Mouse (Mus musculus) MEL (cell line): ENCODE results near the gene Bicral. TPM values are rescaled to one million over a fixed set of nuclear protein-coding genes. Genes with fewer than 3 reads are reported as not detected.

Experiments
- DNase-seq: peaks from one replicate; pipeline ENCODE4 v3.0.0; 2011; ENCODE audit warnings: low read depth, low spot score
- H3K27ac ChIP-seq: 2 replicates; pipeline ENCODE4 v1.5.1; 2012; ENCODE audit warnings: low read depth, mild to moderate bottlenecking, control low read depth, low read length, moderate library complexity; ENCODE audit not compliant: control insufficient read depth
- H3K27me3 ChIP-seq, 2 experiments: fragments of 150-350 bp in 1 of 2; sonication (generic) in 1 of 2; 2 replicates each; pipeline ENCODE4 v1.6.1; 2012; ENCODE audit warnings: low read length in 2 of 2, mild to moderate bottlenecking in 2 of 2, improper control_type of control experiment in 1 of 2, moderate library complexity in 1 of 2; ENCODE audit not compliant: insufficient read depth in 2 of 2, control insufficient read depth in 1 of 2
- H3K36me3 ChIP-seq, 2 experiments: 2 replicates each; pipeline ENCODE4 v1.6.1; 2012 to 2014; ENCODE audit warnings: low read length in 2 of 2, improper control_type of control experiment in 1 of 2, inconsistent platforms in 1 of 2, mild to moderate bottlenecking in 1 of 2; ENCODE audit not compliant: insufficient read depth in 2 of 2, control insufficient read depth in 1 of 2
- H3K4me1 ChIP-seq, 2 experiments: fragments of 150-350 bp in 1 of 2; sonication (generic) in 1 of 2; 2 replicates each; pipeline ENCODE4 v1.6.1; 2012; ENCODE audit warnings: low read length in 2 of 2, improper control_type of control experiment in 1 of 2, mild to moderate bottlenecking in 1 of 2; ENCODE audit not compliant: insufficient read depth in 2 of 2, control insufficient read depth in 1 of 2
- H3K4me3 ChIP-seq, 2 experiments: fragments of 150-350 bp in 1 of 2; sonication (generic) in 1 of 2; 2 replicates each; pipeline ENCODE4 v1.5.1; 2012; ENCODE audit warnings: low read depth in 2 of 2, low read length in 2 of 2, mild to moderate bottlenecking in 2 of 2, moderate library complexity in 2 of 2, control low read depth in 1 of 2, improper control_type of control experiment in 1 of 2; ENCODE audit not compliant: control insufficient read depth in 1 of 2, insufficient read depth in 1 of 2
- H3K79me2 ChIP-seq: 2 replicates; pipeline ENCODE4 v1.6.1; 2012; ENCODE audit warnings: mild to moderate bottlenecking, low read length, moderate library complexity; ENCODE audit not compliant: control insufficient read depth, poor library complexity, insufficient read depth
- H3K9ac ChIP-seq: 2 replicates; pipeline ENCODE4 v1.6.1; 2012; ENCODE audit warnings: low read depth, mild to moderate bottlenecking, control low read depth, low read length, moderate library complexity; ENCODE audit not compliant: control insufficient read depth, poor library complexity, severe bottlenecking
- H3K9me3 ChIP-seq: fragments of 150-350 bp; sonication (generic); replicated peaks from 2 replicates; pipeline ENCODE4 v1.6.1; 2012; ENCODE audit warnings: mild to moderate bottlenecking, low read length, improper control_type of control experiment, moderate library complexity; ENCODE audit not compliant: insufficient read depth
- BHLHE40 ChIP-seq: IDR thresholded peaks from 2 replicates; pipeline ENCODE4 v1.6.1; 2012; ENCODE audit warnings: low read depth, mild to moderate bottlenecking, inconsistent platforms, low read length, improper control_type of control experiment, borderline replicate concordance
- CHD1 ChIP-seq: IDR thresholded peaks from 2 replicates; pipeline ENCODE4 v1.6.1; 2012; ENCODE audit warnings: low read depth, mild to moderate bottlenecking, inconsistent platforms, low read length, improper control_type of control experiment
- CTCF ChIP-seq, 3 experiments: IDR thresholded peaks in 2 of 3; conservative IDR thresholded peaks in 1 of 3; 2 replicates each; pipeline ENCODE4 v1.5.1; 2011 to 2012; ENCODE audit warnings: low read length in 3 of 3, low read depth in 2 of 3, mild to moderate bottlenecking in 2 of 3, improper control_type of control experiment in 1 of 3, inconsistent platforms in 1 of 3, mixed read lengths in 1 of 3, moderate library complexity in 1 of 3; ENCODE audit not compliant: control insufficient read depth in 1 of 3, insufficient read depth in 1 of 3, poor library complexity in 1 of 3, severe bottlenecking in 1 of 3
- E2F4 ChIP-seq: IDR thresholded peaks from 2 replicates; pipeline ENCODE4 v1.6.1; 2011; ENCODE audit warnings: low read depth, low read length, improper control_type of control experiment, borderline replicate concordance
- EP300 ChIP-seq, 2 experiments: IDR thresholded peaks; 2 replicates each; pipeline ENCODE4 v1.6.1; 2011; ENCODE audit warnings: improper control_type of control experiment in 2 of 2, low read length in 2 of 2, low read depth in 1 of 2, mild to moderate bottlenecking in 1 of 2
- ETS1 ChIP-seq: IDR thresholded peaks from 2 replicates; pipeline ENCODE4 v1.6.1; 2012; ENCODE audit warnings: low read depth, mild to moderate bottlenecking, inconsistent platforms, low read length, improper control_type of control experiment, moderate library complexity
- JUND ChIP-seq: IDR thresholded peaks from 2 replicates; pipeline ENCODE4 v1.6.1; 2011; ENCODE audit warnings: low read depth, mild to moderate bottlenecking, improper control_type of control experiment, low read length
- KAT2A ChIP-seq: conservative IDR thresholded peaks from 2 replicates; pipeline ENCODE4 v1.6.1; 2012; ENCODE audit warnings: low read depth, low read length, improper control_type of control experiment, inconsistent platforms
- MEF2A ChIP-seq: IDR thresholded peaks from 2 replicates; pipeline ENCODE4 v1.6.1; 2014; ENCODE audit warnings: low read depth, mild to moderate bottlenecking, inconsistent platforms, low read length, improper control_type of control experiment; ENCODE audit not compliant: poor library complexity, insufficient replicate concordance, severe bottlenecking; ENCODE audit errors: extremely low read depth
- MXI1 ChIP-seq: IDR thresholded peaks from 2 replicates; pipeline ENCODE4 v1.6.1; 2011; ENCODE audit warnings: mild to moderate bottlenecking, low read depth, low read length, improper control_type of control experiment
- MYB ChIP-seq: IDR thresholded peaks from 2 replicates; pipeline ENCODE4 v1.6.1; 2011; ENCODE audit warnings: mild to moderate bottlenecking, low read depth, low read length, improper control_type of control experiment
- NELFE ChIP-seq: IDR thresholded peaks from 2 replicates; pipeline ENCODE4 v1.6.1; 2011; ENCODE audit warnings: low read depth, low read length, improper control_type of control experiment
- POLR2A ChIP-seq, 2 experiments: IDR thresholded peaks; 2 replicates each; pipeline ENCODE4 v1.6.1; 2011 to 2012; ENCODE audit warnings: low read length in 2 of 2, mild to moderate bottlenecking in 2 of 2, control low read depth in 1 of 2, improper control_type of control experiment in 1 of 2, low read depth in 1 of 2, moderate library complexity in 1 of 2; ENCODE audit not compliant: control insufficient read depth in 1 of 2, insufficient read depth in 1 of 2, poor library complexity in 1 of 2
- POLR2AphosphoS5 ChIP-seq: IDR thresholded peaks from 2 replicates; pipeline ENCODE4 v1.6.1; 2012; ENCODE audit warnings: low read depth, borderline replicate concordance, mild to moderate bottlenecking, inconsistent platforms, low read length, moderate library complexity, mixed read lengths
- RAD21 ChIP-seq: IDR thresholded peaks from 2 replicates; pipeline ENCODE4 v1.6.1; 2011; ENCODE audit warnings: mild to moderate bottlenecking, low read depth, low read length, improper control_type of control experiment
- RCOR1 ChIP-seq: IDR thresholded peaks from 2 replicates; pipeline ENCODE4 v1.6.1; 2012; ENCODE audit warnings: low read depth, mild to moderate bottlenecking, inconsistent platforms, low read length, improper control_type of control experiment
- SMC3 ChIP-seq: IDR thresholded peaks from 2 replicates; pipeline ENCODE4 v1.6.1; 2011; ENCODE audit warnings: low read depth, low read length, improper control_type of control experiment
- TCF12 ChIP-seq: IDR thresholded peaks from 2 replicates; pipeline ENCODE4 v1.6.1; 2014; ENCODE audit warnings: low read depth, mild to moderate bottlenecking, inconsistent platforms, low read length, improper control_type of control experiment, moderate library complexity
- UBTF ChIP-seq: IDR thresholded peaks from 2 replicates; pipeline ENCODE4 v1.6.1; 2012; ENCODE audit warnings: low read depth, mild to moderate bottlenecking, inconsistent platforms, low read length, improper control_type of control experiment, moderate library complexity, borderline replicate concordance; ENCODE audit not compliant: insufficient read depth
- USF2 ChIP-seq, 2 experiments: IDR thresholded peaks; 2 replicates each; pipeline ENCODE4 v1.6.1; 2011 to 2012; ENCODE audit warnings: improper control_type of control experiment in 2 of 2, low read length in 2 of 2, borderline replicate concordance in 1 of 2, inconsistent platforms in 1 of 2, low read depth in 1 of 2, mild to moderate bottlenecking in 1 of 2; ENCODE audit not compliant: insufficient read depth in 1 of 2
- ZMIZ1 ChIP-seq: IDR thresholded peaks from 2 replicates; pipeline ENCODE4 v1.6.1; 2012; ENCODE audit warnings: low read depth, mild to moderate bottlenecking, inconsistent platforms, low read length, improper control_type of control experiment, moderate library complexity
- ZNF384 ChIP-seq: IDR thresholded peaks from 2 replicates; pipeline ENCODE4 v1.6.1; 2012; ENCODE audit warnings: low read depth, mild to moderate bottlenecking, inconsistent platforms, low read length, improper control_type of control experiment
- polyA plus RNA-seq, 2 experiments: library from polyadenylated mRNA; stranded (reverse) in 1 of 2; unstranded in 1 of 2; fragments of >175 nt in 1 of 2; fragments of >200 nt in 1 of 2; gene quantifications; 2 replicates each; pipeline versions ENCODE4 v1.2.1 to v1.2.4; 2012; ENCODE audit warnings: low replicate concordance in 2 of 2, low read depth in 1 of 2; ENCODE audit not compliant: insufficient read length in 2 of 2, insufficient read depth in 1 of 2, missing spikeins in 1 of 2
- total RNA-seq: library from RNA; depleted of rRNA; stranded (reverse); fragments of 300-350 nt; gene quantifications from 2 replicates; pipeline ENCODE4 v1.2.3, GENCODE M21; 2012

Gene Bicral
- total and polyA plus RNA-seq, 3 experiments = 3.7 to 6.9 TPM; not detected in 1

GRCm38 (mm10) chr17:46840304-46841010 lies 17.8 kb downstream of the Bicral start:
- no peaks in the 10 kb centered on the region for H3K79me2 ChIP-seq
- no peak overlapping the region for H3K27ac ChIP-seq
- H3K4me1 ChIP-seq = peaks cover 0 to 8% of the 10 kb centered on the region in 2 experiments; a peak in 1 of 4 replicates
- H3K9me3 ChIP-seq = no peaks in the 10 kb centered on the region
- no peak for TF ChIP-seq JUND
- no peak for TF ChIP-seq MXI1
- no peak for TF ChIP-seq CTCF (IDR thresholded peaks at IDR 0.05 in 2 of 3, conservative IDR thresholded peaks at IDR 0.05 in 1 of 3; ENCODE audit: control insufficient read depth in 1 of 3, insufficient read depth in 1 of 3, low read depth in 2 of 3, low read length in 3 of 3, poor library complexity in 1 of 3, severe bottlenecking in 1 of 3)
- TF ChIP-seq UBTF = no peak
- no peak for TF ChIP-seq RAD21
- no peak for TF ChIP-seq RCOR1
- no peak for TF ChIP-seq MYB
- TF ChIP-seq CHD1 = no peak
- TF ChIP-seq E2F4 = no peak
- no peak for TF ChIP-seq BHLHE40
- no peak for TF ChIP-seq USF2 (IDR thresholded peaks at IDR 0.05; ENCODE audit: borderline replicate concordance in 1 of 2, insufficient read depth in 1 of 2, low read depth in 1 of 2, low read length in 2 of 2)
- TF ChIP-seq SMC3 = no peak
- no peak for TF ChIP-seq MEF2A
- TF ChIP-seq POLR2AphosphoS5 = no peak
- TF ChIP-seq, all 39 proteins: peak for 0
- Histone ChIP-seq H3K36me3 (peaks cover 0 to 6% of the 10 kb centered on the region in 2 experiments; a peak in 2 of 4 replicates), H3K4me3 (no peak overlapping the region), H3K9ac (no peak overlapping the region), H3K27me3 (no peaks in the 10 kb centered on the region)
- no peak for DNase-seq

- DNase-seq = peak; percentile 51
- H3K9me3 ChIP-seq = no peaks in the 10 kb centered on the region
- no peaks in the 10 kb centered on the region for H3K79me2 ChIP-seq
- peaks cover 0 to 8% of the 10 kb centered on the region in 2 experiments; a peak in 2 of 4 replicates for H3K4me1 ChIP-seq
- H3K36me3 ChIP-seq = peaks cover 0 to 6% of the 10 kb centered on the region in 2 experiments; a peak in 2 of 4 replicates
- no peak overlapping the region for H3K4me3 ChIP-seq
- TF ChIP-seq EP300 (IDR thresholded peaks at IDR 0.05; ENCODE audit: low read depth in 1 of 2, low read length in 2 of 2) (peak; percentile 20 to 25; a peak in 1 of 4 replicates), POLR2A (IDR thresholded peaks at IDR 0.05; ENCODE audit: control insufficient read depth in 1 of 2, insufficient read depth in 1 of 2, low read depth in 1 of 2, low read length in 2 of 2, poor library complexity in 1 of 2) (no peak), ZMIZ1 (no peak), ZNF384 (no peak), NELFE (no peak), KAT2A (no peak), TCF12 (no peak), ETS1 (no peak)
- no peaks in the 10 kb centered on the region for H3K27me3 ChIP-seq
- no peak overlapping the region for H3K27ac ChIP-seq
- no peak overlapping the region for H3K9ac ChIP-seq
Observed at GRCm38 (mm10) chr17:46838396-46838920, 19.8 kb downstream of the Bicral start.
